Mouse (Mus musculus) left cerebral cortex, adult 11 months (tissue): Measurements from ENCODE around the gene Hoxb13.

Experiments
- DNase-seq: peaks from one replicate; pipeline ENCODE4 v3.0.0; 2022; ENCODE audit warnings: low spot score

Hoxb13 gene

GRCm38 (mm10) chr11:96193521-96194400, at the start of gene Hoxb13:
Gene Hoxb13, plus strand, starts transcription at chr11:96194316.
- DNase-seq = no peak

GRCm38 (mm10) chr11:96145622-96146270, 48.4 kb upstream of the Hoxb13 start:
- DNase-seq = peak; percentile 25

GRCm38 (mm10) chr11:96147471-96147870, 46.6 kb upstream of the Hoxb13 start:
- DNase-seq = no peak

GRCm38 (mm10) chr11:96164769-96165168, 29.3 kb upstream of the Hoxb13 start:
- DNase-seq = no peak

- no peak for DNase-seq
Measured at GRCm38 (mm10) chr11:96168125-96168524, 26.0 kb upstream of the Hoxb13 start.

- DNase-seq = no peak
Measured at GRCm38 (mm10) chr11:96169016-96169415, 25.1 kb upstream of the Hoxb13 start.

GRCm38 (mm10) chr11:96170711-96171379, 23.3 kb upstream of the Hoxb13 start:
- no peak for DNase-seq

GRCm38 (mm10) chr11:96171601-96172000, 22.5 kb upstream of the Hoxb13 start:
- no peak for DNase-seq

GRCm38 (mm10) chr11:96172511-96173287, 21.4 kb upstream of the Hoxb13 start:
- DNase-seq = no peak

GRCm38 (mm10) chr11:96173288-96173840, 20.8 kb upstream of the Hoxb13 start:
- no peak for DNase-seq

GRCm38 (mm10) chr11:96174881-96175280, 19.2 kb upstream of the Hoxb13 start:
- DNase-seq = no peak

GRCm38 (mm10) chr11:96175511-96175910, 18.6 kb upstream of the Hoxb13 start:
- no peak for DNase-seq

- DNase-seq = no peak
Measured at GRCm38 (mm10) chr11:96175951-96176530, 18.1 kb upstream of the Hoxb13 start.

- DNase-seq = no peak
Measured at GRCm38 (mm10) chr11:96176841-96177240, 17.3 kb upstream of the Hoxb13 start.

GRCm38 (mm10) chr11:96177546-96178174, 16.5 kb upstream of the Hoxb13 start:
- no peak for DNase-seq

- no peak for DNase-seq
Measured at GRCm38 (mm10) chr11:96178356-96178755, 15.8 kb upstream of the Hoxb13 start.

- no peak for DNase-seq
Measured at GRCm38 (mm10) chr11:96178911-96179503, 15.1 kb upstream of the Hoxb13 start.

GRCm38 (mm10) chr11:96181061-96181460, 13.1 kb upstream of the Hoxb13 start:
- DNase-seq = no peak

- no peak for DNase-seq
Measured at GRCm38 (mm10) chr11:96184233-96184632, 9.9 kb upstream of the Hoxb13 start.

- DNase-seq = no peak
Measured at GRCm38 (mm10) chr11:96187321-96187720, 6.8 kb upstream of the Hoxb13 start.
